Mouse (Mus musculus) layer of hippocampus, postnatal 14 days (tissue): ENCODE measurements at regions not wholly inside any gene's neighbourhood (a gene's known extent, or its start where the extent isn't known, plus 50 kb on each side); places are given as distances from the start of the nearest gene placed in this dataset.
"Not testable (repeated sequence)": the region's sequence is repeated elsewhere in the genome, so short reads cannot be mapped to it uniquely, and the experiment has no call there.

Source experiments
- DNase-seq, 2 experiments: peaks; one replicate each; pipeline ENCODE4 v3.0.0; 2021 to 2022; ENCODE audit warnings: low spot score in 2 of 2, mixed read lengths in 1 of 2

DNA sequence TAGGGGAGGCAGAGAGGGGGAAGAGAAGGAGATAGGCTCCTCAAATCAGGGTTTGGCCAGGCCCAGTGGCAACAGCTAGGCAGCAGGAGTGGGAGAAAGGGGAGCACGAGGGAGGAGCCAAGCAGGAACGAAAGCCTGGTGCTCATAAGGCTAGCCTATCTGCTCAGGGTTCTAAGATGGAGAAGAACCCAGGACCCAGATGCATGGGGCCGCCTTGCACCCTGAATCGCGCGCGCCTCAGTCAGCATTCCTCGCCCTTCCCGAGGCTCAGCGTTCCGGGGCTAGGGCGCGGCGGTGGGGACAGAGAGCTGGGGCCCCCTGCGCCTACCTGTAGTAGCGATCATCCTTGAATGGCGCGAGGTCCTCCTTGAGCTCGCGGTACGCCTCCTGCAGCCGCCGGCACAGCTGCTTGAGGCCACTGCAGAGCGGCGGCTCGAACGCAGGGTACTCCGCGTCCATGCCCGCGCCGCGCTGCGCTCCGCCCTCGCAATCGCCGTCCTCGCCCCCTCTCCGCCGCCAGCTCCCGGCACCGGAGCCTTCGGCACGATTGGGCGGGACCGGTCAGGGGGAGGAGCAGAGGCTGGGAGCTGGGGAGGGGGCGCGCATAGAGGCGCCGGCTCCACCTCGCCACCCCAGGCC lies 60.1 kb downstream of the Dynlt1b start:
- DNase-seq = peak in 1 of 2 experiments; percentile 73

DNA sequence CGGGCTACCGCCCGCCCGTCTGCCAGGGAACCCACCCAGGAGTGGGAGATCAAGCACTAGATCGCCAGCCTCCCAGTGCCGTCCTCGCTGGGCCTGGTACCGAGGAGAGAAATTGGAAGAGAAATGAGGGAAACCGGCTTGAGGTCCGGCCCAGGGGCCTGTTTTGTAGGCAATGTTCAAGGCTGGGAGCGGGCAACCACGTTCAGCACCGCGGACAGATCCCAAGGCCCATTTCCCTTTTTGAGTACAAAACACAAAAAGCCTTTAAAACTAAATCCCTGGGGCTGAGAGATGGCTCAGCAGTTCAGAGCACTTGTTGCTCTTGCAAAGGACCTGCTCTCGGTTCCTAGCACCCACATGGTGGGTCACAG lies 60.6 kb downstream of the Dynlt1b start:
- not testable (repeated sequence) for DNase-seq

- not testable (repeated sequence) for DNase-seq
Measured at GRCm38 (mm10) chr17:6492501-6492900, 62.6 kb downstream of the Dynlt1b start.

- peak; percentile 70 to 75 for DNase-seq
Measured at GRCm38 (mm10) chr17:6492950-6493349, 63.0 kb downstream of the Dynlt1b start.

DNA sequence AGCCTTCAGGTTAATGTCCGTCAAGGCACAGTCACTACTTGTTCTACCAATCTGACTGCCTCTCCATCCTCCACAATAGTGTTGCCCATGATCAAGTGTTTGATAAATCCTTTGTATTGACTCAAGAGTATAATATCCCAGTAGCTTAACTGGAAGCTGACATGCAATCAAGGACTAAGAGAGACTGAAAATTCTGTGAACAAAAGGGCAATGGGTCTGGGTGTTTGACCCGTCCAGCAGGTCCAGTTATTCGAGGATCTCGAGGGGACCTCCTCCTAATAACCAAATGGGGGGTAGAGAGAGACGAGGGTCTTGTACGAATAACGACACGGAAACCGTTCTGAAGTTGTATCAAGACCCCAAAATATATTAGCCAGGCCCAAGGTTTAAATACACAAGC lies 66.6 kb downstream of the Dynlt1b start:
- DNase-seq = not testable (repeated sequence)

GRCm38 (mm10) chr17:6502676-6503075 lies 72.8 kb downstream of the Dynlt1b start:
- peak; percentile 30 to 86 for DNase-seq

DNA sequence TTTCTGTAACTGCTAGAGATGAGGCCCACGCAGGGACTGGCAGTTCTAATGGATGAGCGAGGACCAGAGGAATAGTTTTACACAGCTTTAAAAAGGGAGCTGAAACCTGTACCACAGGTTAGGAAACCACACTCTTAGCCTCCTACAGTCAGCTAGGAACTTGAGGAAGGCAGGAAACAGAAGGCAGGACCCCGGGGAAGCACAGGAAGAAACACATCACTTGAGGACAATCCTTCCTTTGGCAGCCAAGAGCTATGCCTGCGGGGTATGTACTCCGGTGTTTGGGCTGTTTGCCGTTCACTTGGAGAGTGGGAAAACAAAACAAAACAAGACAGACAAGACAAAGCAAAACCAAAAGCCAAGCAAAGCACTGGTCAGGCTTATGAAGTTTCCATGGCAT lies 76.0 kb downstream of the Dynlt1b start:
- not testable (repeated sequence) for DNase-seq

- not testable (repeated sequence) for DNase-seq
Measured at GRCm38 (mm10) chr17:6515128-6515527, 85.2 kb downstream of the Dynlt1b start.

- not testable (repeated sequence) for DNase-seq
Measured at GRCm38 (mm10) chr17:6519107-6519506, 82.4 kb upstream of the Dynlt1c start.

DNA sequence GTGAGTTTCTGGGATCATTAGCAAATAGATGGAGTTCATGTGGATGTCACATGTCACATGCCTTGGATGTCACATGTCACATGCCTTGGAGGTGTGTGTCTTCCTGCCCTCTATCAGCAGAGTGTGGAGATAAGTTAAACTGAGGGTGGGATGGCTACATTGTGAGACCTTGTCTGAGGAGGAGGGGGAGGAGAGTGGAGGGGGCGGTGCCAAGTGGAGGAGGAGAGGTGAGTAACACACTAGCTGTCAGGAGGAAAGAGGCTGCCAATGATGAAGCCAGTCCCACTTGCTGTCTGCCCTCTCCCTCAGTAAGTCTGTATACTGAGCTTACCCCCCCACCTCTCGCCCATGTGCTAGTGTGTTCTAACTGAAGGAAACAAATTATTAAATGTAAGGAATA lies 81.5 kb upstream of the Dynlt1c start:
- DNase-seq = not testable (repeated sequence)

DNA sequence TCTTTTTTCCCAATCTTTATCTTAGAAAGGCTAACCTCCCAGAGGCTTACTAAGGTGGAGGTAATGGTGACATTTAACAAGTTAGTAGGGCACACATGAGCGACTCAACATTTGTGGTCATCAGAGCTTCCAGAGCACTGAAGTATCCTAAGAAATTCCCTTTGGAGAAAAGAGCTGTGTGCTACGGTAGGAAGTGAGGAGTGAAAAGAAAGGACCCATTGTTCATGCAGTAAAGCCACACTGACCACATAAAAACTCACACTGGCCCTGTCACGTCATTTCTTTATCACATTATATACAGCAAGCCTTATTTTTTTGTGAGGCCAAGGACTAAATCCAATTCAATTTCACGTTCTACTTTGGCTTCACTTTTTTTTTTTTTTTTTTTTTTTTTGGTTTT lies 80.7 kb upstream of the Dynlt1c start:
- not testable (repeated sequence) for DNase-seq

- DNase-seq = not testable (repeated sequence)
Measured at GRCm38 (mm10) chr17:6522185-6522584, 79.3 kb upstream of the Dynlt1c start.

DNA sequence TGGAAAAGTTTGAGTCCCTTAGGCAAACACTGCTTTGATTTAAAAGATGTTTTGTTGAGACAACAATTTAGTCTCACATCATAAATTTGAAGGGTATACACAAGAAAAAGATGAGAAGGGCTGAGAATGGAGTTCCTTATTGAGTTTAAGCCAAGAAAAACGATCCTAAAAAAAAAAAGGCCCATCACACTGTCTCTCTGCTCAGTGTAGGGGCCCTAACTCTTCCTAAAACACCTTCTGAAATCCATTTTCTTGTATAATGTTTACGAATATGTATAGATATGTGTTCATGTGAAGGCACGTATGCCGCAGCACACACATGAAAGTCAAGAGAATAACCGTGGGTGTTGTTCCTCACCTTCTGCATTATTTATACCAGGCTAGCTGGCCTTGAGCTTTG lies 62.7 kb upstream of the Dynlt1c start:
- DNase-seq = not testable (repeated sequence)

GRCm38 (mm10) chr17:6547064-6547760 lies 54.3 kb upstream of the Dynlt1c start:
- not testable (repeated sequence) for DNase-seq

GRCm38 (mm10) chr17:6547937-6548336 lies 53.5 kb upstream of the Dynlt1c start:
- not testable (repeated sequence) for DNase-seq
